Mouse (Mus musculus) spleen, postnatal 0 days (tissue): ENCODE data around the gene Pradc1. TPM values are rescaled to one million over a fixed set of nuclear protein-coding genes. Genes with fewer than 3 reads are reported as not detected.

Source experiments
- polyA plus RNA-seq: library from polyadenylated mRNA; unstranded; fragments of >200 nt; fragmentation: Nextera tagmentation; extraction: Ambion mirVana; gene quantifications from 2 replicates; pipeline ENCODE4 v1.2.1, GENCODE M21; 2015

Pradc1 gene
- polyA plus RNA-seq = 30.5 and 33.3 TPM in 2 replicates

GRCm38 (mm10) chr6:85451664-85452410 lies at the start of gene Pradc1:
Gene Pradc1, minus strand, starts transcription at chr6:85451970.

GRCm38 (mm10) chr6:85450697-85451663 lies 790 bp downstream of the Pradc1 start, which contains the start of gene Cct7:
Gene Cct7, plus strand, starts transcription at chr6:85451514.

GRCm38 (mm10) chr6:85431842-85432431 lies 19.8 kb downstream of the Pradc1 start, which contains the start of gene Smyd5:
Gene Smyd5, plus strand, starts transcription at chr6:85431989.

GRCm38 (mm10) chr6:85423836-85424379 lies 27.9 kb downstream of the Pradc1 start, which contains the start of gene Noto:
Gene Noto, plus strand, starts transcription at chr6:85423886.

Other genes with a start within 250 kb of the Pradc1 start
- 9.0 and 13.7 TPM in 2 replicates for gene Sfxn5, start 118.5 kb downstream of the Pradc1 start, polyA plus RNA-seq
- gene Rab11fip5, start 77.3 kb downstream of the Pradc1 start, polyA plus RNA-seq = 5.3 and 6.0 TPM in 2 replicates
- gene Noto, start 28.1 kb downstream of the Pradc1 start, polyA plus RNA-seq = not detected in 2 replicates
- 17.3 and 19.5 TPM in 2 replicates for gene Smyd5, start 20.0 kb downstream of the Pradc1 start, polyA plus RNA-seq
- 241 and 258 TPM in 2 replicates for gene Cct7, start 456 bp downstream of the Pradc1 start, polyA plus RNA-seq
- 0.02 TPM in 1 of 2 replicates, not detected in the other for gene Fbxo41, start 51.0 kb upstream of the Pradc1 start, polyA plus RNA-seq
- not detected in 2 replicates for gene Egr4, start 61.6 kb upstream of the Pradc1 start, polyA plus RNA-seq
- 3.4 and 3.6 TPM in 2 replicates for gene Alms1, start 135.6 kb upstream of the Pradc1 start, polyA plus RNA-seq